Mouse (Mus musculus) thymus, postnatal 25 days (tissue): ENCODE data around the gene Serpinb6b.
"Not testable (repeated sequence)": the region's sequence is repeated elsewhere in the genome, so short reads cannot be mapped to it uniquely, and the experiment has no call there.

Experiments used
- DNase-seq: peaks from one replicate; pipeline ENCODE4 v3.0.0; 2022

Serpinb6b gene

GRCm38 (mm10) chr13:32964989-32965811 is at the start of gene Serpinb6b:
TSS of gene Serpinb6b (plus strand) at chr13:32965209.
- DNase-seq = peak; percentile 72

- DNase-seq = no peak
These were observed 42.4 kb upstream of the Serpinb6b start for GRCm38 (mm10) chr13:32922622-32923021.

- no peak for DNase-seq
These were observed 40.2 kb upstream of the Serpinb6b start for GRCm38 (mm10) chr13:32924578-32925360.

- no peak for DNase-seq
These were observed 38.3 kb upstream of the Serpinb6b start for GRCm38 (mm10) chr13:32926661-32927060.

- DNase-seq = no peak
These were observed 37.8 kb upstream of the Serpinb6b start for GRCm38 (mm10) chr13:32927241-32927640.

GRCm38 (mm10) chr13:32929107-32929750 is 35.8 kb upstream of the Serpinb6b start:
- DNase-seq = no peak

- peak; percentile 11 for DNase-seq
These were observed 30.2 kb upstream of the Serpinb6b start for GRCm38 (mm10) chr13:32934706-32935381.

- DNase-seq = not testable (repeated sequence)
These were observed 26.7 kb upstream of the Serpinb6b start for GRCm38 (mm10) chr13:32938275-32938674.

- DNase-seq = not testable (repeated sequence)
These were observed 25.8 kb upstream of the Serpinb6b start for GRCm38 (mm10) chr13:32939191-32939590.

- no peak for DNase-seq
These were observed 8.5 kb upstream of the Serpinb6b start for GRCm38 (mm10) chr13:32956537-32956936.

GRCm38 (mm10) chr13:32957917-32958316 is 7.1 kb upstream of the Serpinb6b start:
- DNase-seq = no peak

GRCm38 (mm10) chr13:32958521-32958920 is 6.5 kb upstream of the Serpinb6b start:
- DNase-seq = not testable (repeated sequence)

GRCm38 (mm10) chr13:32963990-32964753 is 837 bp upstream of the Serpinb6b start:
- no peak for DNase-seq

- DNase-seq = peak; percentile 27
These were observed 1.1 kb downstream of the Serpinb6b start for GRCm38 (mm10) chr13:32966116-32966515.

- no peak for DNase-seq
These were observed 2.2 kb downstream of the Serpinb6b start for GRCm38 (mm10) chr13:32967233-32967632.

GRCm38 (mm10) chr13:32968353-32968984 is 3.5 kb downstream of the Serpinb6b start:
- DNase-seq = no peak

- no peak for DNase-seq
These were observed 4.1 kb downstream of the Serpinb6b start for GRCm38 (mm10) chr13:32968996-32969640.

- no peak for DNase-seq
These were observed 4.6 kb downstream of the Serpinb6b start for GRCm38 (mm10) chr13:32969641-32970040.

GRCm38 (mm10) chr13:32970776-32971175 is 5.8 kb downstream of the Serpinb6b start:
- DNase-seq = no peak

GRCm38 (mm10) chr13:32974268-32974667 is 9.3 kb downstream of the Serpinb6b start:
- DNase-seq = no peak
